Comparison of ENCODE assay signal across 8 mouse cellular contexts in genomic region chr4:139130701-139131549, GRCm38 (mm10). TPM values are rescaled to one million over a fixed set of nuclear protein-coding genes. Genes with fewer than 3 reads are reported as not detected.
DNase-seq lines count a peak whose midpoint lies in the region; ATAC-seq and TF ChIP-seq lines count a peak whose summit lies in the region.

Gene Minos1 (minus strand): TSS chr4:139131113.

- H3K4me1 ChIP-seq in heart, embryonic 12.5 days (replicated peaks): peaks cover 19% of the 10 kb centered on the region
- H3K4me1 ChIP-seq in kidney, postnatal 0 days (replicated peaks; ENCODE audit: insufficient read depth, low read length): peaks cover 9% of the 10 kb centered on the region; the same call in 1 of the 2 replicates
- peaks cover 24% of the 10 kb centered on the region for H3K4me1 ChIP-seq in liver, embryonic 11.5 days (replicated peaks; ENCODE audit: control insufficient read depth, insufficient read depth, low read length)
- H3K4me1 ChIP-seq in stomach, embryonic 14.5 days (ENCODE audit: control insufficient read depth, insufficient read depth, low read length): peaks cover 4% of the 10 kb centered on the region; the same call in 1 of the 2 replicates

- peak; percentile 98 for ATAC-seq in erythroid progenitor cell, adult 5-6 weeks (replicated peaks; ENCODE audit: low FRiP score, poor library complexity, severe bottlenecking)
- peak; percentile 98 for ATAC-seq in heart, embryonic 12.5 days (ENCODE audit: insufficient number of reproducible peaks, low FRiP score)
- ATAC-seq in kidney, postnatal 0 days (replicated peaks; ENCODE audit: low FRiP score, low read depth): peak; percentile 97
- ATAC-seq in liver, embryonic 11.5 days (replicated peaks; ENCODE audit: low FRiP score): peak; percentile 95
- ATAC-seq in stomach, embryonic 14.5 days (ENCODE audit: insufficient number of reproducible peaks, insufficient read depth, low FRiP score, low read depth): peak; percentile 97

- peak; percentile 97 for DNase-seq in CD4-positive helper T cell, adult 2 months (ENCODE audit: low read depth, low spot score)
- DNase-seq in brain, embryonic 18.5 days (ENCODE audit: low read depth, low spot score): peak; percentile 92
- DNase-seq in kidney, postnatal 0 days (ENCODE audit: low spot score): peak; percentile 99
- DNase-seq in liver, embryonic 11.5 days (ENCODE audit: low spot score): peak; percentile 95
- peak; percentile 98 for DNase-seq in naive thymus-derived CD4-positive, alpha-beta T cell, adult 2 months (ENCODE audit: low read depth)

- H3K9ac ChIP-seq in heart, embryonic 12.5 days: peak within 1 kb of the TSS; percentile 90
- peak within 1 kb of the TSS; percentile 90 for H3K9ac ChIP-seq in kidney, postnatal 0 days (ENCODE audit: low read depth, low read length)
- H3K9ac ChIP-seq in liver, embryonic 11.5 days (ENCODE audit: low read depth, low read length): peak within 1 kb of the TSS; percentile 91
- H3K9ac ChIP-seq in stomach, embryonic 14.5 days (replicated peaks; ENCODE audit: low read depth, low read length): peak within 1 kb of the TSS; percentile 92

- H3K9me3 ChIP-seq in heart, embryonic 12.5 days (replicated peaks): peaks cover 9% of the 10 kb centered on the region
- H3K9me3 ChIP-seq in kidney, postnatal 0 days (replicated peaks; ENCODE audit: low read length): no peaks in the 10 kb centered on the region
- no peaks in the 10 kb centered on the region for H3K9me3 ChIP-seq in liver, embryonic 11.5 days (ENCODE audit: control insufficient read depth, low read length)
- no peaks in the 10 kb centered on the region for H3K9me3 ChIP-seq in stomach, embryonic 14.5 days (ENCODE audit: control insufficient read depth, low read depth, low read length)

- WGBS in heart, embryonic 12.5 days: under 1% methylated on average over 63 of the region's 63 CpGs
- under 1% methylated on average over 63 of the region's 63 CpGs for WGBS in kidney, postnatal 0 days
- WGBS in liver, embryonic 11.5 days: under 1% methylated on average over 60 of the region's 63 CpGs
- under 1% methylated on average over 63 of the region's 63 CpGs for WGBS in stomach, embryonic 14.5 days

- H3K27me3 ChIP-seq in heart, embryonic 12.5 days (replicated peaks): no peaks in the 10 kb centered on the region
- H3K27me3 ChIP-seq in kidney, postnatal 0 days (ENCODE audit: insufficient read depth, low read length): no peaks in the 10 kb centered on the region
- no peaks in the 10 kb centered on the region for H3K27me3 ChIP-seq in liver, embryonic 11.5 days (replicated peaks; ENCODE audit: control insufficient read depth, insufficient read depth, low read length)
- H3K27me3 ChIP-seq in stomach, embryonic 14.5 days (ENCODE audit: control insufficient read depth, insufficient read depth, low read length): no peaks in the 10 kb centered on the region

- peak within 1 kb of the TSS; percentile 93 for H3K27ac ChIP-seq in heart, embryonic 12.5 days (ENCODE audit: poor library complexity, severe bottlenecking)
- peak within 1 kb of the TSS; percentile 95 for H3K27ac ChIP-seq in kidney, postnatal 0 days
- peak within 1 kb of the TSS; percentile 85 for H3K27ac ChIP-seq in liver, embryonic 11.5 days (ENCODE audit: low read depth, low read length)
- peak within 1 kb of the TSS; percentile 89 for H3K27ac ChIP-seq in stomach, embryonic 14.5 days (ENCODE audit: low read length)

- TF ChIP-seq CTCF in kidney, postnatal 0 days (IDR thresholded peaks at IDR 0.05; ENCODE audit: low read depth): no peak

- peak within 1 kb of the TSS; percentile 85 for H3K4me2 ChIP-seq in heart, embryonic 12.5 days
- peak within 1 kb of the TSS; percentile 81 for H3K4me2 ChIP-seq in kidney, postnatal 0 days (ENCODE audit: low read length)
- H3K4me2 ChIP-seq in liver, embryonic 11.5 days: peak within 1 kb of the TSS; percentile 95
- peak within 1 kb of the TSS; percentile 75 for H3K4me2 ChIP-seq in stomach, embryonic 14.5 days (replicated peaks; ENCODE audit: low read depth, low read length)

- peaks cover 9% of the 10 kb centered on the region for H3K36me3 ChIP-seq in heart, embryonic 12.5 days
- H3K36me3 ChIP-seq in kidney, postnatal 0 days (ENCODE audit: insufficient read depth, low read length): no peaks in the 10 kb centered on the region
- peaks cover 5% of the 10 kb centered on the region for H3K36me3 ChIP-seq in liver, embryonic 11.5 days (ENCODE audit: control insufficient read depth, insufficient read depth, low read length)
- no peaks in the 10 kb centered on the region for H3K36me3 ChIP-seq in stomach, embryonic 14.5 days (ENCODE audit: control insufficient read depth, insufficient read depth, low read length)

- peak within 1 kb of the TSS; percentile 92 for H3K4me3 ChIP-seq in heart, embryonic 12.5 days
- peak within 1 kb of the TSS; percentile 89 for H3K4me3 ChIP-seq in kidney, postnatal 0 days (replicated peaks; ENCODE audit: low read depth, low read length)
- peak within 1 kb of the TSS; percentile 98 for H3K4me3 ChIP-seq in liver, embryonic 11.5 days (ENCODE audit: low read depth, low read length)
- peak within 1 kb of the TSS; percentile 61 for H3K4me3 ChIP-seq in stomach, embryonic 14.5 days (ENCODE audit: low read depth, low read length)

RNA-seq across cellular contexts. Expression of gene Minos1, which starts in this region (rescaled TPM):
- 134 and 193 TPM in 2 replicates for total RNA-seq in erythroid progenitor cell, adult 5-6 weeks (2015; ENCODE audit: low replicate concordance)
- 116 and 230 TPM in 2 replicates for total RNA-seq in erythroid progenitor cell, adult 5-6 weeks (2017; ENCODE audit: low replicate concordance)
- polyA plus RNA-seq in heart, embryonic 12.5 days (2016; fragmentation: Nextera tagmentation; extraction: Ambion mirVana): 682 and 719 TPM in 2 replicates
- 796 and 875 TPM in 2 replicates for polyA plus RNA-seq in kidney, postnatal 0 days (2015; fragmentation: Nextera tagmentation; extraction: Ambion mirVana)
- polyA plus RNA-seq in liver, embryonic 11.5 days (2014; fragmentation: Nextera tagmentation; extraction: Ambion mirVana): 541 and 564 TPM in 2 replicates
- 477 and 482 TPM in 2 replicates for polyA plus RNA-seq in stomach, embryonic 14.5 days (2014; fragmentation: Nextera tagmentation; extraction: Ambion mirVana)

Comparison
In these comparisons a context has a peak if more than half of its experiments do, and no peak if none do; other contexts are left out.
1. Peak in every context shown above with its lines: DNase-seq, ATAC-seq, H3K4me3 ChIP-seq and H3K27ac ChIP-seq.